Mouse (Mus musculus) activated CD4-positive, CD25-positive, alpha-beta regulatory T cell, adult 9 weeks (primary cell): Measurements from ENCODE around the gene Tmod2. TPM values are rescaled to one million over a fixed set of nuclear protein-coding genes. Genes with fewer than 3 reads are reported as not detected.

Experiments
- polyA plus RNA-seq: library from polyadenylated mRNA; unstranded; fragments of 100-300 nt; shearing (Covaris generic); gene quantifications from one replicate; pipeline ENCODE4 v1.2.1, GENCODE M21; 2017

Gene Tmod2
- 0.17 TPM for polyA plus RNA-seq

DNA sequence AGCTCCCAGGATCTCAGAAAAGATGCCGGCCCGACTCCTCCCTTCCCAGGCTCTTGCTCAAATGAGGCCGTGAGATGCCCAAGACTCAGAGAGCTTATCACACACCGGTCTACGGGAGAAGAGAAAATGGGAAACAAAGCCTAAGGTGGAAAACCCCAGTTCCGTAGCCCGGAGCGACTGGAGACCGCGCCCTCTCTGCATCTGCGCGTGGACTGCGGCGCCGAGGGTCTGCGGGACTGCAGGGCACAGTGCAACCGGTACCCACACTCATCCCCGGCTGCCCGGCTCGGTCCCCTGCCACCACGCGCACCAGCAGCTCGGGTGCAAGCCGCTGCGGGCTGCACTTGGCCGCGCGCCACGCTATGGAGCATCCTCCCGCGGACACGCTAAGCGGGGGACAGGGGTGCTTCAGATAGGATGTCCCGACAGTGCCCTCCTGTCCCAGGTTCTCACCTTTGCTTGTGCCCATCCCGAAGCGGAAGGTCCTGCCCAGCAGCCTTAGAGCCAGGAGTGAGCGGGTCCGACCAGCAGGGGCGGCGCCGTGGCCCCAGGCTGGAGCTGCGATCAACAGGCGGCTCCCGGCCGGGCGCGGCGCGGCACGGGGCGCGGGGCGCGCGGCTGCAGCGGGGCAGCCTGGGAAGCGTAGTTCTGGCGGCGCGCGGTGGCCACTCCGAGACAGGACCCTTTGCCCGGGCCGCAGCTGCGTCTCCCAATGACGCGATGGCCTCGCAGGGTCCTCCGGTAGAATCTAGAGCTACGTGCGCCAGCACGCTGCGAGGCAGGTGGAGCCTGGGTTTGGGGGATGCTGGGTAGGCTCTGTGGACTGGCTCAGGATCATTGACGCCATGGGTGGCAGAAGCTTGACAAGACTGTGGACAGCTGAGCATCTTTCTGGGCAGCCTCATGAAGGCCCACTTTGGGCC is at the start of gene Tmod2:
TSS of gene Tmod2 (minus strand) at position 755 of the 923 bp plus-strand sequence.

DNA sequence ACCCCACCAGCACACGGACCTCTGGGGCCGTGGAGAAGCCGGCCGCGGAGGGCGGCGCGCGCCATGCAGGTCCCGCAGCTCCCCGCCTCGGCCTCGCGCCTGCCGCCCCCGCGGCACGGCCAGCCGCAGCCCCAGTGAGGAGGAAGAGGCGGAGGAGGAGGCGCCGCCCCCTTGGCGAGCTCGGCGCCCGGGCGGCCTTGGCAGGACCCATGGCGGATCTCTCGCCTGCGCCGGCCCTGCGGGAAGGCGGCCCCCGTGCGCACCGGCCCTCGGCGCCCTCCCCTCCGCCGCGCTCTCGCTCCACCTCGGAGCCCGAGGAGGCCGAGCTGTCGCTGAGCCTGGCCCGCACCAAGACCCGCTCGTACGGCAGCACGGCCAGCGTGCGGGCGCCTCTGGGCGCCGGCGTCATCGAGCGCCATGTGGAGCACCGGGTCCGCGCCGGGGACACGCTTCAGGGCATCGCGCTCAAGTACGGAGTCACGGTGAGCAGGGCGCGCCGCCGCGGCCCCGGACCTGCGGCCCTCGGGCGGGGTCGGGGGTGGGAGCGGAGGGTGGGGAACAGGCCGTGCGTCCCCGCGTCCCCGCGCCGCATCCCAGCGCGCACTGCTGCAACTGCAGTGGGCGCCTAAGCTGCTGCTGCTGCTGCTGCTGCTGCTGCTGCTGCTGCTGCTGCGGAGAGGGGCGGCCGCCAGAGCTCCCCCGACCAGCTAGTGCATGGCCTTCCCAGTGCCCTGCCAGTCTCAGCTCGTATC is 14.6 kb upstream of the Tmod2 start, which contains the start of gene Lysmd2:
TSS of gene Lysmd2 (plus strand) at position 186 of the 752 bp plus-strand sequence.

DNA sequence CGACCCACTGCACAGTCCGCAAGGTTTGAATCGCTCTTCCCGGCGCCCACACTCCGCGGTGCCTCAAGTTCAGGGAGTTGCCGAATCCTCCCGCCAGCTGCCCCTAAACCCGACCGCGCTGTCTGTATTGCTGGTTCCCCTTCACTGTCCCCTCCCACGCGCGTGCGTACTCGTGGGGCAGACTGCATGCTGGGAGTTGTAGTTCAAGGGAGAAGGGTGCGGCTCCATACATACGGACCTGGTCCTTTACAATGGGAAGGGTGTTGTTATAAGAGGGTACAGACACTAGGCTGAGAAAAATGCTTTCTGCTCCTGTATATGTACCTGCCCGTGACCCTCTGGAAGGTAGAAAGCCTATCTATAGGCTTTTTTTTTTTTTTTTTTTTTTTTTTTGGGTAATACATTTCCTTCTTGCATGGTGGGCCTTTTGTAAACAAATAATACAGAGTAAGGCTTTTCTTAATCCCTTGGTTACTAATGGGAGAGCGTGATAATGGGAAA is 51.6 kb downstream of the Tmod2 start, which contains the start of gene Tmod3:
TSS of gene Tmod3 (minus strand) at position 146 of the 501 bp plus-strand sequence.

Other genes starting within 250 kb of the Tmod2 start
- gene Mapk6, start 201.3 kb downstream of the Tmod2 start, polyA plus RNA-seq, result 52.7 TPM
- gene Leo1, start 169.8 kb downstream of the Tmod2 start, polyA plus RNA-seq, result 31.5 TPM
- gene Tmod3, start 51.7 kb downstream of the Tmod2 start, polyA plus RNA-seq, result 177 TPM
- 10.7 TPM for gene Lysmd2, start 14.4 kb upstream of the Tmod2 start, polyA plus RNA-seq
- gene Scg3, start 72.7 kb upstream of the Tmod2 start, polyA plus RNA-seq, result not detected
- not detected for gene Bmp5, start 164.0 kb upstream of the Tmod2 start, polyA plus RNA-seq